Mouse (Mus musculus) frontal cortex, postnatal 25 days (tissue): ENCODE data around the gene Ttc32.
"Not testable (repeated sequence)": the region's sequence is repeated elsewhere in the genome, so short reads cannot be mapped to it uniquely, and the experiment has no call there.

Experiments
- DNase-seq, 2 experiments: peaks; one replicate each; pipeline ENCODE4 v3.0.0; 2022; ENCODE audit warnings: low spot score in 2 of 2

Ttc32 gene

DNA sequence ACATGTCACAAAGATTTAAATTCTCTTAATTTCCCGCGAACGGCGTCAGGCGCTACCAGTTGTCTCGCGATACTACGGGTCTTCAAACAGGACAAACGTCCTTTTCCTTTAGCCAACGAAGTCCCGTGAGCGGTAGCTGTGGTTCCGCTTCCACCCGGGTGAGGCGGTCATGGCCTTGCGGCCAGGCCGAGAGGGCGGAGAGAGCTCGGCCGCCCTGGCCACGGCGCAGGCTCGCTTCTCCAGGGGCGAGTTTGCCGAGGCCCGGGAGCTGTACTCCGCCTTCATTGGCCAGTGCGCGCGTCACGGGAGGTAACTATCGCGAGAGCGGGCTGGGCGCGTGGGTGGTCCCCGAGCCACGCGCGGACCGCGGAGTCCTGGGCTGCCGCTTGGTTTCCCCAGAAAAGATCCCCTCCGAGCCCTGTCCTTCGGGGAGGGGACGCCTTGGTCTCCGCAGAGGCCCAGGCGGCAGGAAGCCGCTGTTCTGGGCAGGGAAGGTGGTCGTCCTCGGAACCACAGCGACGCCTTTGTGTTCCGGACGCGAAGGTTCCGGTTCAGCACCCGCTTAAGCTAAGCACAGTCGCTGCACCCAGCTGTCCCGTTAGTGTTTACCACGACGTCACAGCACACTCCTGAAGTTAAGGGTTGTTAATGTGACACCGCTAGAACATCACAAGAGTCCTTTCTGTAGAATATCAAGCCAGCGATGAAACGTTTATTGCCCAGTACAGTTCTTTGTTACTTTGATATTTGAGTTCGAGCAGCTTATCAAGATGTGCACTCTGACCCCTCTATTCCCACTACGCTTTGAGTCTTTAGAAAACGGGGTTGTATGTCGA is at the start of gene Ttc32:
Ttc32 (plus strand) TSS at position 110 of the 836 bp plus-strand sequence.
- DNase-seq: peak; percentile 94 to 96

DNA sequence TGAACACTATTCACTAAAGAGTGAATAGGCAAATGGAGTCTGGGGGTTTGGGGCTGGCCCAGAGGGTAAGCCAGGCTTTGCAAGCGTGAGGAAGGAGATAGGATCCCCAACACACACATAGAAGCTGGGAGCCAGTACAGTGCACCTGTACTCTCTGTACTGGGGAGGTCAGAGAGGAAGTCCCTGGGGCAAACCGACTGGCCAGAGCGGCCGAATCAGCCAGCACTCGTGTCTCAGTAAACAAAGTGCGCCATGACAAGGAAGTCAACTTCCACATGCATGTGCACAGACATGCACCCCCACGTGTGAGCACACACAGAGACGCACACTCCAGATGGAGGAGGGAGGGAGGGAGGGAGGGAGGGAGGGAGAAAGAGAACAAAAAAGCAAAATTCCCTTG is 36.6 kb upstream of the Ttc32 start:
- no peak for DNase-seq

GRCm38 (mm10) chr12:8998318-8998717 is 31.5 kb upstream of the Ttc32 start:
- DNase-seq: no peak

DNA sequence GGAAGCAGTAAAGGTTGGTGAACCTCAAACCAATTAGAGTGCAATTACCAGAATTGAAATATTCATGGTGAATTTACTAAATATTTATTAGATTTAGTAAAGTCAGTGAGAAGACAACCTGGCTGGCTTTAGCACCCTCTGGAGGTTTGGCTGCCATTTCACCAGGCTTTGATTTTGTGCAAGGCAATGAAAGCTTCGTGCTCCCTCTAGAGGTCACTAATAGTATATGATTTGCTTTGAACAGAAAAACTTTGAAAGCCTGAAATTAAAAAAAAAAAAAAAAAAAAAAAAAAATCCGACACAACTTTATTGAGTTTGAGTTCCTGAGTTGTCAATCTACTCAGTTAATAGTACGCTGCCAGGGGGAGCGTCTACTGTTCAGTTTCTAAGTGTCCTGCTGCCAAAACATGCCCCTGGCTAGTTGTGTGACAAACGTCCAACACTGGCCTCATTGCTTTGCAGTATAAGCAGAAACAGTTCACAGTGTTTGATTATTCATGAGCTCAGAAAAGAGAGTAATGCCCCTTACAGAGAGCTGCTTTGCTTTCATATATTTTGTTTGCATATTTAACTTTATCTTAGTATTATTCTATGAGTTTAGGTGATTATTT is 27.7 kb upstream of the Ttc32 start:
- DNase-seq: peak in 1 of 2 experiments; percentile 21

DNA sequence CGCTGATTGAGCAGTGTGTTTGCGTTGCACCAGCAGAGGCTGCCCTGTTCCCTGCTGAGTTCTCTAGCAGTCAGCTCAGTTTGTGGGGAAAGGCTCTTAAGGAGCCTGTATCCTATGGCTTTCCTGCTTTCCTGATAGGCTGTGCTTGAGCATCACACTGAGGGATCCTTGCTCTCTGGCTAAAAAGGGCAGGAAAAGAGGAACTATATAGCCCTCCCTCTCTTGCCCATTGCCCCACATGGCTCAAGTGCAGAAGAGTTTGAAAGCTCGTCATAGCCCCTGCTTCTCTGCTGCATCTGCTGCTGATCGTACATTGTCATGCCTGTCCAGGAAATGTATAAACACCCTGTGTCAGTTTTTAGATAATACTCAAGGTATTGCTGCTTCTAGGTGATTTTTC is 22.7 kb upstream of the Ttc32 start:
- no peak for DNase-seq

GRCm38 (mm10) chr12:9007811-9008210 is 22.0 kb upstream of the Ttc32 start:
- DNase-seq: no peak

GRCm38 (mm10) chr12:9010311-9010710 is 19.5 kb upstream of the Ttc32 start:
- DNase-seq: no peak

DNA sequence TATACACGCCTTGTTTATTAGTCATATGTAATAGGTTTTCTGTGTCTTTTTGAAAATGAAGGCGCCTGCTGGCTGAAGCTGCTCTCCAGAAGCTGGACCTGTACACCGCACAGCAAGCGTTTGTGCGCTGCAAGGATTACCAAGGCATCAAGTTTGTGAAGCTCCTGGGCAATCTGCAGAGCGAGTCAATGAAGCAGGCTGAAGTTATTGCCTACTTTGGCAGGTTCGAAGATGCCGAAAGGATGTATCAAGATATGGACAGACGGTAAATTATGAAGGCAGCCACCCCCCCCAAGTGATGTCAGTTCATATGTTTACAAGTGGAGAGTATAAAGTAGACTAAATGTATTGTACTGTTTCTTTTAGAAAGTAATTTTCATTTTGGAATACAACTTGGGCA is 13.4 kb upstream of the Ttc32 start:
- no peak for DNase-seq

DNA sequence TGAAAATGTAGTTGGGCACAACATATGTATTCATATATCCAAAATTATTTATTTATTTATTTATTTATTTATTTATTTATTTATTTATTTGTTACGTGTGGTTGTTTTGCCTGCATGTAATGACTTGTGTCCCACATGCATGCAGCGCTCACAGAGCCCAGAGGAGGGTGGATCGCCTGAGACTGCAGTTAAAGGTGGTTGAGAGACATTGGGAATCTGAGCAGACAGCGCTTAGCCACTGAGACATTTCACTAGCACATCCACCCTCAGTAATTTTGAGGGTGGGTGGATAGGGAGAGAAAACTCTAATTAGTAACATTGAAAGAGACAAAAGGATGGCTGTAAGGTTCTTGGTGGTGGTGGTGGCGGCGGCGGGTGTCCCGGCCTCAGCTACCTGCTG is 9.4 kb upstream of the Ttc32 start:
- DNase-seq: no peak

DNA sequence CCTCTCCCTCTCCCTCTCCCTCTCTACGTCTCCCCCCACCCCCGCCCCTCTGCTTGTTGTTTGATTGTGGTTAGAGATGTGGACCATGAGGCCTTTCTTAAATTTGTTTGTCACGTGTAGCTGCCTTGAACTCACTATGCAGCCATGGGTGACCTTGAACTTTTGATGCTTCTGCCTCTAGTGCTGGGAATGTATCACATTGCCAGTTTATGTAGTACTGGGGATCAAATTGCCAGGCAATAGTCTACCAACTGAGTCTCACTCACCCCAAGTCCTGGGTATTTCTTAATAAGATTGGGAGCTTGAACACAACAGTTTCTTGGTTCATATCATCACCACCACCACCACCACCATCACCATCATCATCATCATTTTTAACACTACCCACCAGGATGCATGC is 8.8 kb upstream of the Ttc32 start:
- DNase-seq: no peak

- no peak for DNase-seq
These were observed 6.8 kb upstream of the Ttc32 start for GRCm38 (mm10) chr12:9023031-9023430.

DNA sequence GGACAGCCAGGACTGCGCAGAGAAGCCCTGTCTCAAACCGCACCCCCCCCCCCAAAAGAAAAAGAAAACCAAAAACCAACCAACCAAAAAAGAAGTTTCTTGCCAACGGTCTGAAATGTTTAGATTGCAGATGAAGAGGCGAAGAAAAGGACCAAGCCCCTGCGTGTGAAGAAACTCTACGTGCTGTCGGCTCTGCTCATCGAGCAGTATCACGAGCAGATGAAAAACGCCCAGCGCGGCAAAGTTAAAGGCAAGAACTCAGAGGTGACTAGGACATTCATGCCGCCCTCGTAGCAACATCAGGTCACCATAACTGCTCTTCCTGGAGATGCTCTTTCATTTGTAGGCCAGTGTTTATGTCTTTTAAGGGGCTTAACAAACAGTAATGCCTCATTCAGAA is 5.7 kb upstream of the Ttc32 start:
- DNase-seq: no peak

GRCm38 (mm10) chr12:9024736-9025135 is 5.1 kb upstream of the Ttc32 start:
- DNase-seq: no peak

DNA sequence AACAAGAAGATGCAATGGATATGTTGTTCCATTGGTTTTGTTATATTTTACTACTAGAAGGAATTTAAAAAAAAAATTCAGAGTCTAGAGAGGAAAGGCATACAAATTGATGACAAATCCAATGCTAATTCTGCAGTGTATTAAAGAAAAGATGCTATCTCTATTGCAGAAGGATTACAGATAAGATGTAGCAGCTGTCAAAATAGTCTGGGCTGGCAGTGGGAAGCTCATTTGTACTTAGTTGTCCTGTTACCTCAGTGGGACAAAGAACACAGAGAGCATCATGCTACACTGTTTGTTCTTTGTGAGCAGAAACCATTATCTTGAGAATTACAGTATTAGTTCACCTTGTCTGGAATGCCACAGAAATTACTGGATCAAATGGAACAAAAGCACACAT is 3.0 kb upstream of the Ttc32 start:
- no peak for DNase-seq

DNA sequence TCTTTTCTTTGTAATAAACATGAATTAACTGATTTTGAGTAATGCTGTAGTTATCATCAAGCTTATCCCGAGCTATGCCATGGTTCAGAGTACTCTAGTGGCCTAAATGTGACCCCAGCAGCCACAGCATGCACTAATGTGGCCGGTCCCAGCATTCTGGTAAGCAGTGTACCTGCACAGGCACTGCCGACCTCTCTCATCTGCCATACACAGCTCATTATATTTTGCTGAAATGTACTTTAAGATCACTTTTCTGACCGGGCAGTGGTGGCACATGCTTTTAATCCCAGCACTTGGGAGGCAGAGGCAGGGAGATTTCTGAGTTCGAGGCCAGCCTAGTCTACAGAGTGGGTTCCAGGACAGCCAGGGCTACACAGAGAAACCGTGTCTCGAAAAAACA is 981 bp upstream of the Ttc32 start:
- not testable (repeated sequence) for DNase-seq

DNA sequence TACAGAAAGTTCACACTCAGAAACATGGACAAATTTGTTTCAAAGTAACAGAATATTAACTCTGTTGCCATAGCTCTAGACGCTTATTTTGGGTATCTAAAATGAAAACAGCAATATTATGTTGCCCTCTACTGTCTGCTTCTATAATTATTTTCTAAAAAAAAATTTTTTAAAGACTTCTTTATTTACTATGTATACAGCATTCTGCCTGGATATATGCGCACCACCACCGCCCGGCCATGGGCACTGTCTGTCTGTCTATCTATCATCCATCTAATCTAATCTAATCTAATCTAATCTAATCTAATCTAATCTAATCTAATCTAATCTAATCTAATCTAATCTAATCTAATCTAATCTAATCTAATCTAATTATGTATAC is 300 bp upstream of the Ttc32 start:
- no peak for DNase-seq

- DNase-seq: no peak
These were observed 1.4 kb downstream of the Ttc32 start for GRCm38 (mm10) chr12:9031166-9031565.

- DNase-seq: no peak
These were observed 3.3 kb downstream of the Ttc32 start for GRCm38 (mm10) chr12:9033140-9033539.

- no peak for DNase-seq
These were observed 6.6 kb downstream of the Ttc32 start for GRCm38 (mm10) chr12:9036409-9036808.

DNA sequence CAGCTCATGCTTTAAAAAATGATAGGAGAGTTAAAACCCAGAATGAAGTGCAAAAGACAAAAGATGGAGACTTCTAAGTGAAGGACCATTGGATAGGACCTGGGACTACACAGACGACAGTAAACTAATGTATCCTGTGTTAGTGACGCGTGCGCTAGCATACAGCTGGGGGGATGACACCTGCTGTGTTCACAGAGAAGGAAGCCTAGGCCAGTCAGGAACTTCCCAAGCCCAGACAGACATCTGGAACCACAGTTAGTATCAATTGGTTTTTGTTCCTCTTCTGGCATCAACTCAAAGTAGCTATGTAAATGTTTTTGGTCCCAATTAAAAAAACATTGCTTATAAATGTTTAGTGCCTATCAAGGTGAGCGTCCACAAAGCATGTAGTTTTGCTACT is 10.4 kb downstream of the Ttc32 start:
- DNase-seq: no peak

GRCm38 (mm10) chr12:9040686-9041085 is 10.9 kb downstream of the Ttc32 start:
- no peak for DNase-seq

GRCm38 (mm10) chr12:9042316-9042715 is 12.5 kb downstream of the Ttc32 start:
- DNase-seq: no peak

DNA sequence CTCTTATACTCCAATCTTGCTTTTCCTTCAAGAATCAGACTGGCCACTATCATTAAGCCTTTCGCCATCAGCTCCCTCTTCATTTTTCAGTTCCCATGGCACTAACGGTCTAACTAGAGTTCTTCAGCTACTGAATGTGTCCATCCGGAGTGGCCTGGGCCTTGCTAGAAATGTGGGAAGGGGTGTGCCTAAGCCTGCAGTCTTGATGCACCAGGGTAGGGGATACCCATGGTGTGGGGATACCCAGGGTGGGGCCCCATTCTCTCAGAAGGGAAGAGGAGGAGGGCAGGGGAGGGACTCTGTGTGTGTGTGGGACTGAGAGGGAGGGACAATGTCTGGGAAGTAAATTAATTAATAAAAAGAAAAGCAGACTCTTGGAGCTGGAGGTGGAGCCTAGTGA is 13.0 kb downstream of the Ttc32 start:
- DNase-seq: no peak

GRCm38 (mm10) chr12:9044666-9045065 is 14.9 kb downstream of the Ttc32 start:
- DNase-seq: no peak
